Mouse (Mus musculus) lung, adult 2 months (tissue): ENCODE measurements around the gene Ydjc.

Source experiments
- CTCF ChIP-seq: fragments of 200-500 bp; IDR thresholded peaks from 2 replicates; pipeline ENCODE4 v1.5.1; 2011; ENCODE audit warnings: mild to moderate bottlenecking, low read length, control low read depth; ENCODE audit not compliant: insufficient read depth
- POLR2A ChIP-seq: fragments of 200-500 bp; IDR thresholded peaks from 2 replicates; pipeline ENCODE4 v1.6.1; 2011; ENCODE audit warnings: low read depth, mild to moderate bottlenecking, control low read depth, low read length, borderline replicate concordance; ENCODE audit errors: extremely low read depth

GRCm38 (mm10) chr16:17121569-17121968 is 22.9 kb upstream of the Ydjc start:
- TF ChIP-seq POLR2A (no peak), CTCF (no peak)
